Mouse (Mus musculus) forebrain, embryonic 15.5 days (tissue): Measurements from ENCODE around the gene Dscam. TPM values are rescaled to one million over a fixed set of nuclear protein-coding genes. Genes with fewer than 3 reads are reported as not detected.

Experiments
- ATAC-seq: fragments of 200-750 bp; cut with Nextera tagmentation; replicated peaks from 2 replicates; pipeline ENCODE4 v1.8.0; 2017; ENCODE audit warnings: mild to moderate bottlenecking, moderate TSS enrichment, moderate library complexity
- H3K27ac ChIP-seq: fragments of 300-500 bp; sonication (generic); replicated peaks from 2 replicates; pipeline ENCODE4 v1.5.1; 2015; ENCODE audit warnings: mild to moderate bottlenecking, inconsistent platforms
- H3K27me3 ChIP-seq: fragments of 300-500 bp; sonication (generic); 2 replicates; pipeline ENCODE4 v1.6.1; 2015; ENCODE audit warnings: inconsistent platforms
- H3K36me3 ChIP-seq: fragments of 300-500 bp; sonication (generic); 2 replicates; pipeline ENCODE4 v1.6.1; 2015; ENCODE audit warnings: mild to moderate bottlenecking, inconsistent platforms
- H3K4me1 ChIP-seq: fragments of 300-500 bp; sonication (generic); 2 replicates; pipeline ENCODE4 v1.6.1; 2015; ENCODE audit warnings: inconsistent platforms
- H3K4me2 ChIP-seq: fragments of 300-500 bp; sonication (generic); replicated peaks from 2 replicates; pipeline ENCODE4 v1.6.1; 2015; ENCODE audit warnings: mild to moderate bottlenecking, inconsistent platforms
- H3K4me3 ChIP-seq: fragments of 300-500 bp; sonication (generic); 2 replicates; pipeline ENCODE4 v1.5.1; 2015; ENCODE audit warnings: mild to moderate bottlenecking, inconsistent platforms
- H3K9ac ChIP-seq: fragments of 300-500 bp; sonication (generic); replicated peaks from 2 replicates; pipeline ENCODE4 v1.6.1; 2015; ENCODE audit warnings: mild to moderate bottlenecking, inconsistent platforms
- H3K9me3 ChIP-seq: fragments of 300-500 bp; sonication (generic); 2 replicates; pipeline ENCODE4 v1.6.1; 2016; ENCODE audit warnings: inconsistent platforms
- WGBS: fragments of 180-500 bp; shearing (Covaris S2); methylation state at CpG from one replicate; pipeline ENCODE4 v1.1.7; 2015; ENCODE audit warnings: mixed read lengths; 5-methylcytosine and 5-hydroxymethylcytosine counted together
- polyA plus RNA-seq: library from polyadenylated mRNA; unstranded; fragments of >200 nt; fragmentation: Nextera tagmentation; extraction: Ambion mirVana; gene quantifications from 2 replicates; pipeline ENCODE4 v1.2.1, GENCODE M21; 2015

Dscam gene
- polyA plus RNA-seq, 1 experiment from 2014 or later, result 7.7 TPM

- Histone ChIP-seq H3K4me1 (peaks cover 45% of the 10 kb centered on the region), H3K9ac (no peak overlapping the region), H3K9me3 (no peaks in the 10 kb centered on the region), H3K27me3 (no peaks in the 10 kb centered on the region), H3K27ac (peak overlapping the region; percentile 88), H3K36me3 (no peaks in the 10 kb centered on the region), H3K4me2 (no peak overlapping the region), H3K4me3 (no peak overlapping the region)
- 63% methylated on average over 3 of the region's 3 CpGs for WGBS
- ATAC-seq, result 0 out of 2 replicates have a peak, but pooled peaks have one; percentile 3
Observed at GRCm38 (mm10) chr16:96845475-96846098, 325.0 kb downstream of the Dscam start.

DNA sequence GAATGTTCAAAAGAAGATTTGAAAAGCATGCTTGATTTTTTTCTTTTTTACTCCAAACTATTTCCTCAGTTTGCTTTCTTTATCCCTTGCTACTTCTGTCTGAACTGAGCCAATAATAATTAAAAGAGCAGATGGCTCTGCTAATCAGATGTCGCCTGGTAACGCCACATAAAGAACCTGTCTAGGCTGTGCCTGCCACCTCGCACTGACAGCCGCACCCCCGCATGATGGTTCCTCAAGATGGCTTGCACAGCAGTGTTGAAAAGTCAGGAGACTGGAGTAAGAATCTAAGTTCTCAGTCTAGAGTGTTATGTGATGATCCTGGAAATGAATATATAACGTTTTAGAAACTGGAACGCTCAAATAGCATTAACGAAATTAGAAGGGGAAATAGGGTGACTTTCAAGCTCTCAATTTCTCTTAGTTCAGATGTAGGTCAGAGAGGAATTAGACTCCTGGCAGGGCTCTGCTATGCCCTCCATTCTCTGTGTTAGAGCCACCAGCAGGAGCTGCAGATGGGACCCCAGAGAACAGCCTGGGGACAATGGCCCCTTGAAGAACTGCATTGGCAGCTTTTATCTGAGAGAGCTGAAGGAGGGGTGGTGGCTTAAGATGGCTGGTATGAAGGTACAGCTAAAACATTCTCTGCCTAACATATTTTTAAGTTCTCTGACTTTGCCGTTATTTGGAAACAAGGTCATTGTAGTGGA lies 326.7 kb downstream of the Dscam start:
- Histone ChIP-seq H3K27me3 (no peaks in the 10 kb centered on the region), H3K27ac (peak overlapping the region; percentile 91), H3K4me3 (no peak overlapping the region), H3K4me1 (peaks cover 45% of the 10 kb centered on the region), H3K36me3 (no peaks in the 10 kb centered on the region), H3K9ac (no peak overlapping the region), H3K9me3 (no peaks in the 10 kb centered on the region), H3K4me2 (no peak overlapping the region)
- 30% methylated on average over 9 of the region's 9 CpGs for WGBS
- peak; percentile 78 for ATAC-seq

DNA sequence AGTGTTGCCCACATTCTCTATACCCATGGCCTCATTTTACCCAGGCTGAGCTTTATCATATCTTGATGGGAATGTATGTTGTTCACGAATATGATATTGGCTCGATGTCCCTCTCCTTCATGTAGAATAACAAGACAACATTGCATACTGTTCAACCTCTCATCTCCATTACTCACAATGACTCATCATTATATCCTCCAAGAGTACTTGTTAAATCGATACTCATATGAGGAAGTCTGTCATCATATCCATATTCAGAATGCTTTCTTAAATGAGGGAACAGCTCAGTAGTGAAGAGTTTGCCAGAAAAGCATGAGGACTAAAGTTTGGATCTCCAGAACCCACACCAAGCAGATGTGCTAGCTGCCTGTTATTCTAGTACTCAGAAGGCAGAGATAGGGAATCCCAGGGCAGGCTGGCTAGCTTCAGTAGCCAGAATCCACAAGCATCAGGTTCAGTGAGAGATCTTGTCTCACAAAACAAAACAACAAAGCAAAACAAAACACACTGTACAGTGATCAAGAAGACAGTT lies 327.7 kb downstream of the Dscam start:
- 98% methylated on average over 3 of the region's 3 CpGs for WGBS

GRCm38 (mm10) chr16:96819649-96820048 lies 350.9 kb downstream of the Dscam start:
- Histone ChIP-seq H3K9me3 (no peaks in the 10 kb centered on the region), H3K4me1 (no peaks in the 10 kb centered on the region), H3K36me3 (no peaks in the 10 kb centered on the region), H3K9ac (no peak overlapping the region), H3K27me3 (no peaks in the 10 kb centered on the region), H3K4me3 (no peak overlapping the region), H3K4me2 (no peak overlapping the region), H3K27ac (no peak overlapping the region)
- ATAC-seq, result peak; percentile 73
- WGBS, result 27% methylated on average over 16 of the region's 16 CpGs

More for the DNA sequence above, 327.7 kb downstream of the Dscam start:
- Histone ChIP-seq H3K36me3 (no peaks in the 10 kb centered on the region), H3K27me3 (no peaks in the 10 kb centered on the region), H3K27ac (peak overlapping the region; percentile 91), H3K9ac (no peak overlapping the region), H3K9me3 (no peaks in the 10 kb centered on the region), H3K4me1 (peaks cover 45% of the 10 kb centered on the region), H3K4me2 (no peak overlapping the region), H3K4me3 (no peak overlapping the region)
- no peak for ATAC-seq

- no peak overlapping the region for H3K4me3 ChIP-seq
- no peak overlapping the region for H3K9ac ChIP-seq
- no peak for ATAC-seq
- H3K36me3 ChIP-seq, result no peaks in the 10 kb centered on the region
- H3K27ac ChIP-seq, result no peak overlapping the region
- 91% methylated on average over 1 of the region's 1 CpGs for WGBS
- H3K9me3 ChIP-seq, result no peaks in the 10 kb centered on the region
- H3K4me1 ChIP-seq, result peaks cover 15% of the 10 kb centered on the region
- H3K27me3 ChIP-seq, result no peaks in the 10 kb centered on the region
- H3K4me2 ChIP-seq, result no peak overlapping the region
Observed at GRCm38 (mm10) chr16:96806298-96806697, 364.3 kb downstream of the Dscam start.

DNA sequence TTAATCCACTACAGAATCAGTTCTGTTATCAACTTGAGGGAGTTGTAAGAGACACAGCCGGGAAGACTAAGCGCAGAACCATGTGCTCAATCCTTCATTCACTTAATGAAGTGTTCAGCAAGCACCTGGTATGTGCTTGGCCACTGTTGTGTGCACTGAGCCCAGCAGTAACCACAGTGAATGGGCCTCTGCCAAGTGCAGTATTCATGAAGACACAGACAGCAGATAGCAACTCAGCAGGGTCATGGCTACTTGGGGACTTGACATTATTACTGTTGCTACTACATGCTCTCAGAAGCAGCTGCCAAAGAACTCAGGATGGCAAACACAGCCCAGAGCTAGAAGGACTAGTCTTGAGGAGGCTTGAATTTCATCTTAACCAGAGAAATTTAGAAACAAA lies 367.9 kb downstream of the Dscam start:
- no peak overlapping the region for H3K4me2 ChIP-seq
- no peaks in the 10 kb centered on the region for H3K27me3 ChIP-seq
- 69% methylated on average over 2 of the region's 2 CpGs for WGBS
- H3K9ac ChIP-seq, result no peak overlapping the region
- H3K36me3 ChIP-seq, result no peaks in the 10 kb centered on the region
- ATAC-seq, result no peak
- H3K27ac ChIP-seq, result 0 out of 2 replicates have a peak overlapping the region, but pooled peaks have one; percentile 0
- H3K4me3 ChIP-seq, result no peak overlapping the region
- no peaks in the 10 kb centered on the region for H3K9me3 ChIP-seq
- H3K4me1 ChIP-seq, result peaks cover 15% of the 10 kb centered on the region

- Histone ChIP-seq H3K36me3 (no peaks in the 10 kb centered on the region), H3K9ac (no peak overlapping the region), H3K27ac (no peak overlapping the region), H3K4me3 (no peak overlapping the region), H3K9me3 (no peaks in the 10 kb centered on the region), H3K4me1 (peaks cover 15% of the 10 kb centered on the region), H3K4me2 (no peak overlapping the region), H3K27me3 (no peaks in the 10 kb centered on the region)
- ATAC-seq, result 0 out of 2 replicates have a peak, but pooled peaks have one; percentile 57
- WGBS, result 97% methylated on average over 1 of the region's 1 CpGs
Observed at GRCm38 (mm10) chr16:96801650-96802237, 368.8 kb downstream of the Dscam start.

DNA sequence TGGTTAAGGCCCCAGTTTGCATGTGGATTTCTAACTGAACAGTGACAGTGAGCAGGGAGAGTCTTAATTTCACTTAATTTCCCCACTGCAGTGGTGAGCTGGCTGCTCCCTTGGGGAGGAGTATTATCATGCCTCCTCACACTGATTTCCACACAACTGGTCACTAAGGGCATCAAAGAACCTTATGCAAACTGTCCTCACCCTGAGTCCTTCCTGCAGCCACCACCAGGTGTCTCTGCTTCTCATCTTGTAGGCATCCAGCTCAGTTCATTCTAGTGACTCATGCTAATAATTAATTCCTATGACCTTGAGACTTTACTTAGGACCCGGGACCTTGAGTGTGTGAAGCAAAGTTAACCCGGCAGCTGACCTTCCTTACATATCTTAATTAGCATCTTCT lies 375.1 kb downstream of the Dscam start:
- Histone ChIP-seq H3K4me1 (no peaks in the 10 kb centered on the region), H3K4me3 (no peak overlapping the region), H3K27me3 (no peaks in the 10 kb centered on the region), H3K9ac (no peak overlapping the region), H3K9me3 (no peaks in the 10 kb centered on the region), H3K27ac (no peak overlapping the region), H3K4me2 (no peak overlapping the region), H3K36me3 (no peaks in the 10 kb centered on the region)
- 59% methylated on average over 2 of the region's 2 CpGs for WGBS
- ATAC-seq, result no peak

DNA sequence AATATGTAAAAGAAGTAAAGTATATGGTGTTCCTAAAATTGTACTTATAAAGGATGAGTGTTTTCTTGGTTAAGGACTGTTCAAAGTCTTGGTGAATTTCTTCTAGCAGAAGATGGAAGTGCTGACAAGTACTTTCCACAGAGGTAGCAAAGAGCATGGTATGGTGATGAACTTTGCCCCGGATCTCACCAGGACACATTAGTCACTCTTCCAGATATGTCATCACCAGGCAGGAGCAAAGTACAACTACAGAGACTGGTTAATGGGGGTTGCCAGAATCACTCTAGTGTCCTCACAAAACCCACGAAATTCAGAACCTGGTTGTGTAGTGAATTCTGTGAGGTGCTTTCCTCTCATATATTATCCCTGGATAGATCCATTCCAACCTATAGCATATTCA lies 379.2 kb downstream of the Dscam start:
- no peaks in the 10 kb centered on the region for H3K36me3 ChIP-seq
- no peak overlapping the region for H3K27ac ChIP-seq
- H3K4me3 ChIP-seq, result no peak overlapping the region
- WGBS, result 85% methylated on average over 2 of the region's 2 CpGs
- peaks cover 8% of the 10 kb centered on the region for H3K4me1 ChIP-seq
- no peak for ATAC-seq
- no peaks in the 10 kb centered on the region for H3K27me3 ChIP-seq
- no peak overlapping the region for H3K4me2 ChIP-seq
- no peak overlapping the region for H3K9ac ChIP-seq
- H3K9me3 ChIP-seq, result no peaks in the 10 kb centered on the region

DNA sequence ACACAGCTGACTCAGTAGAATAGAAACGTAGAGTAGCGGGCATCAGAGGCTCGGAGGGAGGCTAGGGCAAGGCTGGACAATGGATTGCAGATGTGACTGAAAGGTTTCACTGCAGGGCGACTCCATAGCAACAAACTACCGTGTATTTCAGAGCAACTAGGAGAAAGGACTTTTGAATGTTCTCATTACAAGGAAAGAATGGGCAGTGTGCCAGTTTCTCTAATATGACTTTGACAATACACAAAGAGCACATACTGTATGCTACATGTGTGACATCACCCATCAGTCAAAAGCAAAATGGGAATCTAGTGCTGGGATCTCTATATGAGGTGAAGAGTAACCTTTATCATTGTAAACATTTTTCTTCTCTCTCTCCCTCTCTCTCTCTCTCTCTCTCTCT lies 382.3 kb downstream of the Dscam start:
- no peaks in the 10 kb centered on the region for H3K36me3 ChIP-seq
- WGBS, result 28% methylated on average over 5 of the region's 5 CpGs
- no peaks in the 10 kb centered on the region for H3K9me3 ChIP-seq
- H3K4me2 ChIP-seq, result no peak overlapping the region
- no peaks in the 10 kb centered on the region for H3K27me3 ChIP-seq
- no peak overlapping the region for H3K9ac ChIP-seq
- no peak overlapping the region for H3K4me3 ChIP-seq
- peaks cover 8% of the 10 kb centered on the region for H3K4me1 ChIP-seq
- ATAC-seq, result no peak
- H3K27ac ChIP-seq, result no peak overlapping the region

DNA sequence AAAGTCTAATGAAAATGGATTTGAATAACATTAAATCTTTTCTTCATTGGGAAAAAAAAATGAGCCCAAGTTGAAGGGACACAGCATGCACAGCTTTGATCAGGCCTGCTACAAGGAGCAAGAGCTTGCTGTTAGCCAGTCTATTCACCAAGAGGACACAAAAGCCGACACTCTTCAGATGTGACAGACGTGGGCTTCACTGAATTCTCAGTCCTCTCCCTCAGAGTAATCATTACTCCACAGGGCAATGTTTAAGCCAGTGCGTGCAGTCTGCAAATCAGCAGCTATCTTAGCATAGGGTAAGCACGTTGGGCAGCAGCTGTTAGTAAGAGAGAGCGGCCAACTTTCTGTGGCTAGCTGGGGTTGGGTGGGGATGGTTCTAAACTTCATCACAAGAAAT lies 391.5 kb downstream of the Dscam start:
- Histone ChIP-seq H3K27ac (peak overlapping the region; percentile 57), H3K4me3 (no peak overlapping the region), H3K36me3 (no peaks in the 10 kb centered on the region), H3K27me3 (no peaks in the 10 kb centered on the region), H3K9me3 (no peaks in the 10 kb centered on the region), H3K9ac (no peak overlapping the region), H3K4me1 (peaks cover 8% of the 10 kb centered on the region), H3K4me2 (no peak overlapping the region)
- 15% methylated on average over 5 of the region's 5 CpGs for WGBS
- peak; percentile 81 for ATAC-seq

DNA sequence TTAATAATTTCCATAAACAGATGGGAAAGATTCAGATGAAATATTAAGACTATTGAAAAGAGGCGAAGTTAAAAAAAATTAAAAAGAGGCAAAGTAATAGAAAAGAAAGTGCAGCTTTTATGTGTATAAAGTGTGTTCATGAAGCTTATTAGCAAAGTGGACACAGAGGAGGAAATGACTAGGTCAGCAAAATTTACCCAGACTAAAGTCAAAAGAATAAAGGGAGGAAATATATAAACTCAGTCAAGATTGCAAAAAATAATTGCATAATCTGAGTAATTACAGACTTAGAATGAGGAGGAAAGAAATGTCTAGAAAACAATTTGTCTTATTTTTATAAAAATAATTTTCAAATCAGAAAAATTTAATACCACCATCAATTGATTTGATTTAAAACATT lies 396.3 kb downstream of the Dscam start:
- H3K4me3 ChIP-seq, result no peak overlapping the region
- H3K4me1 ChIP-seq, result peaks cover 5% of the 10 kb centered on the region
- H3K27me3 ChIP-seq, result no peaks in the 10 kb centered on the region
- H3K36me3 ChIP-seq, result no peaks in the 10 kb centered on the region
- no peak for ATAC-seq
- no peak overlapping the region for H3K4me2 ChIP-seq
- H3K9me3 ChIP-seq, result no peaks in the 10 kb centered on the region
- H3K27ac ChIP-seq, result no peak overlapping the region
- H3K9ac ChIP-seq, result no peak overlapping the region
- WGBS, result 98% methylated on average over 1 of the region's 1 CpGs
